In genomic region chr12:86466180-86466579, GRCm38 (mm10) we compare ENCODE assay signal across 30 mouse cellular contexts.
DNase-seq lines count a peak whose midpoint lies in the region; ATAC-seq and TF ChIP-seq lines count a peak whose summit lies in the region.
"Had no signal": no experiment of that assay in that cellular context is flagged by ENCODE, and none has a peak within 500 bp of the region (broad histone marks: within the 10 kb centered on the region; RNA-seq: fewer than 3 reads in every experiment).

No protein-coding gene starts in this region.

- no peaks in the 10 kb centered on the region for H3K36me3 ChIP-seq in kidney, embryonic 16.5 days (ENCODE audit: insufficient read depth, low read length)
- no peaks in the 10 kb centered on the region for H3K36me3 ChIP-seq in kidney, embryonic 14.5 days (ENCODE audit: control insufficient read depth, insufficient read depth, low read length)
- H3K36me3 ChIP-seq in ES-Bruce4 (ENCODE audit: control insufficient read depth, insufficient read depth, low read length, poor library complexity, severe bottlenecking), result peaks cover 1% of the 10 kb centered on the region; the same call in 1 of the 2 replicates
- H3K36me3 ChIP-seq in ES-E14 (ENCODE audit: control insufficient read depth, insufficient read depth, low read length, poor library complexity, severe bottlenecking), result peaks cover 2% of the 10 kb centered on the region
- H3K36me3 ChIP-seq: embryonic facial prominence, embryonic 13.5 days; forebrain, embryonic 10.5 days; hindbrain, embryonic 10.5 days; hindbrain, embryonic 13.5 days; intestine, embryonic 15.5 days had no signal

- H3K4me1 ChIP-seq in kidney, embryonic 16.5 days (ENCODE audit: insufficient read depth, low read length), result no peaks in the 10 kb centered on the region
- no peaks in the 10 kb centered on the region for H3K4me1 ChIP-seq in kidney, embryonic 14.5 days (ENCODE audit: control insufficient read depth, insufficient read depth, low read length)
- H3K4me1 ChIP-seq in ES-Bruce4 (ENCODE audit: control insufficient read depth, insufficient read depth, low read length) (peaks cover 6% of the 10 kb centered on the region), ES-E14 (ENCODE audit: control insufficient read depth in 2 of 2, insufficient read depth in 2 of 2, low read length in 2 of 2, poor library complexity in 1 of 2) (peaks cover 18 to 35% of the 10 kb centered on the region in 2 experiments)
- H3K4me1 ChIP-seq: hindbrain, embryonic 10.5 days; intestine, embryonic 15.5 days had no signal

- no peak overlapping the region for H3K4me2 ChIP-seq in kidney, embryonic 16.5 days (replicated peaks; ENCODE audit: low read depth, low read length)
- H3K4me2 ChIP-seq in kidney, embryonic 14.5 days (replicated peaks; ENCODE audit: low read depth, low read length), result no peak overlapping the region
- H3K4me2 ChIP-seq: embryonic facial prominence, embryonic 13.5 days; forebrain, embryonic 13.5 days; heart, embryonic 11.5 days; hindbrain, embryonic 13.5 days; intestine, embryonic 15.5 days had no signal

- in situ Hi-C loops in ES-E14 (cut with MboI; ENCODE audit: low sequenced_read_pairs in 2 of 2, unreplicated experiment in 2 of 2), result no loop called here

- H3K9ac ChIP-seq in kidney, embryonic 16.5 days (replicated peaks; ENCODE audit: low read length), result no peak overlapping the region
- no peak overlapping the region for H3K9ac ChIP-seq in kidney, embryonic 14.5 days (ENCODE audit: low read depth, low read length)
- no peak overlapping the region for H3K9ac ChIP-seq in ES-Bruce4 (ENCODE audit: low read depth, poor library complexity, severe bottlenecking)
- no peak overlapping the region for H3K9ac ChIP-seq in ES-E14 (ENCODE audit: insufficient read depth, low read depth, low read length, poor library complexity, severe bottlenecking)
- H3K9ac ChIP-seq: embryonic facial prominence, embryonic 13.5 days; forebrain, embryonic 13.5 days; hindbrain, embryonic 13.5 days; intestine, embryonic 15.5 days had no signal

- no peak overlapping the region for H3K4me3 ChIP-seq in kidney, embryonic 16.5 days (ENCODE audit: low read length)
- H3K4me3 ChIP-seq in kidney, embryonic 14.5 days (ENCODE audit: low read length), result no peak overlapping the region
- peak overlapping the region; percentile 20 for H3K4me3 ChIP-seq in ES-Bruce4 (ENCODE audit: low read depth, low read length)
- H3K4me3 ChIP-seq in ES-E14 (ENCODE audit: insufficient read depth in 1 of 2, low read depth in 1 of 2, low read length in 2 of 2, poor library complexity in 1 of 2, severe bottlenecking in 1 of 2), result no peak overlapping the region
- H3K4me3 ChIP-seq: embryonic facial prominence, embryonic 13.5 days; forebrain, embryonic 10.5 days; forebrain, embryonic 13.5 days; heart, adult 2 months; hindbrain, embryonic 10.5 days; hindbrain, embryonic 13.5 days; intestine, embryonic 15.5 days had no signal

- no peaks in the 10 kb centered on the region for H3K9me3 ChIP-seq in kidney, embryonic 16.5 days (ENCODE audit: low read length)
- no peaks in the 10 kb centered on the region for H3K9me3 ChIP-seq in kidney, embryonic 14.5 days (ENCODE audit: control insufficient read depth, low read length)
- H3K9me3 ChIP-seq in ES-Bruce4 (replicated peaks; ENCODE audit: control insufficient read depth, insufficient read depth, low read length, poor library complexity, severe bottlenecking) (no peaks in the 10 kb centered on the region), ES-E14 (ENCODE audit: control insufficient read depth, insufficient read depth, low read depth, low read length) (no peaks in the 10 kb centered on the region)
- H3K9me3 ChIP-seq: embryonic facial prominence, embryonic 13.5 days; forebrain, embryonic 13.5 days; hindbrain, embryonic 10.5 days; hindbrain, embryonic 13.5 days; intestine, embryonic 15.5 days had no signal

- no peak for DNase-seq in ES-E14 (ENCODE audit: low read depth, low spot score)
- DNase-seq in yolk sac, embryonic 10.5 days (ENCODE audit: low spot score), result peak; percentile 35
- no peak for DNase-seq in cerebellum, adult 9-11 months
- DNase-seq in embryo, embryonic 10.5 days (ENCODE audit: low spot score), result no peak
- DNase-seq: adrenal gland, adult 8-10 months; adrenal gland, postnatal 25 days; cerebellum, adult 11-12 months; cerebellum, adult 8-10 months; cerebellum, postnatal 14 days; gastrocnemius, postnatal 10 days; gastrocnemius, postnatal 36 days; heart, adult 2 months; heart, postnatal 10 days; heart, postnatal 36 days; kidney, adult 18-20 months had no signal

- H3K27ac ChIP-seq in kidney, embryonic 16.5 days (ENCODE audit: low read length), result no peak overlapping the region
- no peak overlapping the region for H3K27ac ChIP-seq in kidney, embryonic 14.5 days (ENCODE audit: low read depth, low read length)
- peak overlapping the region; percentile 81 for H3K27ac ChIP-seq in ES-Bruce4 (ENCODE audit: insufficient read depth, low read length)
- peak overlapping the region; percentile 72; the same call in 1 of the 2 replicates for H3K27ac ChIP-seq in ES-E14 (ENCODE audit: insufficient read depth, low read depth, low read length, poor library complexity, severe bottlenecking)
- H3K27ac ChIP-seq: embryonic facial prominence, embryonic 13.5 days; forebrain, embryonic 10.5 days; forebrain, embryonic 13.5 days; heart, adult 2 months; hindbrain, embryonic 10.5 days; hindbrain, embryonic 13.5 days; intestine, embryonic 15.5 days had no signal

- no peak for TF ChIP-seq CTCF in ES-Bruce4 (IDR thresholded peaks at IDR 0.05; ENCODE audit: low read depth, low read length)

- H3K27me3 ChIP-seq in kidney, embryonic 16.5 days (ENCODE audit: insufficient read depth, low read length), result no peaks in the 10 kb centered on the region
- H3K27me3 ChIP-seq in kidney, embryonic 14.5 days (ENCODE audit: control insufficient read depth, insufficient read depth, low read length), result no peaks in the 10 kb centered on the region
- no peaks in the 10 kb centered on the region for H3K27me3 ChIP-seq in ES-Bruce4 (ENCODE audit: control insufficient read depth, insufficient read depth, low read length, poor library complexity, severe bottlenecking)
- H3K27me3 ChIP-seq: forebrain, embryonic 13.5 days had no signal

- WGBS in kidney, embryonic 16.5 days, result 50% methylated on average over 4 of the region's 4 CpGs
- 47% methylated on average over 4 of the region's 4 CpGs for WGBS in kidney, embryonic 14.5 days

- no peak for TF ChIP-seq POLR2A in ES-Bruce4 (IDR thresholded peaks at IDR 0.05; ENCODE audit: insufficient read depth, low read length)

- TF ChIP-seq EP300 in ES-Bruce4 (IDR thresholded peaks at IDR 0.05; ENCODE audit: insufficient read depth, low read depth, low read length), result peak; percentile 100

- ATAC-seq in kidney, embryonic 16.5 days (ENCODE audit: low FRiP score, low TSS enrichment), result peak; percentile 15; the same call in 1 of the 2 replicates
- ATAC-seq in kidney, embryonic 14.5 days (ENCODE audit: low FRiP score, low TSS enrichment), result no peak
- ATAC-seq: activated CD4-positive, CD25-positive, alpha-beta regulatory T cell, adult 4 months; CD4-positive, CD25-positive, alpha-beta regulatory T cell, adult 4 months; forebrain, embryonic 13.5 days; forebrain, embryonic 16.5 days; hindbrain, embryonic 16.5 days; intestine, embryonic 15.5 days; Patski had no signal

TF ChIP-seq in ES-E14, 5 proteins besides CTCF, POLR2A, EP300 and RAD21:
- TF ChIP-seq CHD2 (IDR thresholded peaks at IDR 0.05; ENCODE audit: low read depth, low read length), result peak; percentile 59; the same call in 1 of the 2 replicates
- no peak for TF ChIP-seq ZC3H11A (IDR thresholded peaks at IDR 0.05; ENCODE audit: borderline replicate concordance, low read depth, low read length)

Comparison
In these comparisons a context has a peak if more than half of its experiments do, and no peak if none do; other contexts are left out.
1. H3K27ac ChIP-seq: peak in ES-Bruce4 (single experiment) and ES-E14 (single experiment); none in kidney, embryonic 16.5 days (single experiment) and kidney, embryonic 14.5 days (single experiment).